Mouse (Mus musculus) brain, embryonic 14.5 days (tissue): ENCODE measurements around the gene Bbip1.

Source experiments
- CTCF ChIP-seq: fragments of 200-500 bp; IDR thresholded peaks from 2 replicates; pipeline ENCODE4 v1.5.1; 2012; ENCODE audit warnings: inconsistent platforms, mild to moderate bottlenecking, moderate library complexity, borderline replicate concordance; ENCODE audit not compliant: insufficient read depth, insufficient read length; ENCODE audit errors: extremely low read depth
- POLR2A ChIP-seq: fragments of 200-500 bp; IDR thresholded peaks from 2 replicates; pipeline ENCODE4 v1.6.1; 2012; ENCODE audit warnings: mild to moderate bottlenecking, inconsistent platforms, borderline replicate concordance; ENCODE audit not compliant: poor library complexity, insufficient read depth, insufficient read length, severe bottlenecking; ENCODE audit errors: extremely low read depth

GRCm38 (mm10) chr19:53941139-53941538 lies 3.3 kb downstream of the Bbip1 start:
- no peak for TF ChIP-seq POLR2A
- no peak for TF ChIP-seq CTCF
